Mouse (Mus musculus): ENCODE measurements at regions not wholly inside any gene's neighbourhood (a gene's known extent, or its start where the extent isn't known, plus 50 kb on each side); places are given as distances from the start of the nearest gene placed in this dataset.
"Not testable (repeated sequence)": the region's sequence is repeated elsewhere in the genome, so short reads cannot be mapped to it uniquely, and the experiment has no call there.

GRCm38 (mm10) chr16:76456300-76456599, 82.6 kb upstream of the Nrip1 start:
- intact Hi-C loops (cut with DNase I), result not testable (repeated sequence)

DNA sequence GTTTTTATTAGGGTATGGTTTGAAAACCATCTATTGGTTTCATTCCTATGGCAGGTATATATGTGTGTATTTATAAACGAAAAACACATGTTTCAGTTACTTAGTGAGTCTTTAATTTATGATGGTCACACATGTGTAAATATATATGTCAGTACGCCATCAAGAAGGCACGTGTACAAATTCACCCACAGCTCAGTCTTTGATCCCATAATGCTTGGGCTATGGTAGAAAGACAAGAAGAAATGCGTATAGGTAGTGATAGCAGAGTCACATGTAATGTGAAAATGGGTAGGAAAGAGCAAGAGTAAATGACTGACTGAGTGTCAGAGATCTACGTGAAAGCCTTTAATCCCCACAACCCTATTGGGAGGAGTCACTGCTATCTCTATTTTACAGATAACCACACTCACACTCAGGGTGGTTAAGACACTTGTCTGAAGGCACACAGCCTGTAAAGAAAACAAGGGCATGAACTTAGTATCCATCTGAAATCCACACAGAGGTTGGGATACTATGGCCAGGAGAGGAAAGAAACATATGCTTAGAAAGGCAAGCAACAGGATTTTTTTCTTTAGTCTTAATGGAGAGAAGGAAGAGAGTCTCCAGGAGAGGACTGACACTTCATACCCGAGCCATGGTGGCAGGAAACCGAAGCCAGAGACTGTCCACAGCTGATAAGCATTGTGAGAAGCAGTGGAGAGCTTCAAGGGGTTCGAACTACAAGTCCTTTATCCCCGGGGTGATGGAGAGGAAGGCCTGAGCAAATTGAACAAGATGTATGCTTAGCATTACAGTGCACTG, 82.1 kb upstream of the Nrip1 start:
- intact Hi-C loops (cut with DNase I), result no loop called here

DNA sequence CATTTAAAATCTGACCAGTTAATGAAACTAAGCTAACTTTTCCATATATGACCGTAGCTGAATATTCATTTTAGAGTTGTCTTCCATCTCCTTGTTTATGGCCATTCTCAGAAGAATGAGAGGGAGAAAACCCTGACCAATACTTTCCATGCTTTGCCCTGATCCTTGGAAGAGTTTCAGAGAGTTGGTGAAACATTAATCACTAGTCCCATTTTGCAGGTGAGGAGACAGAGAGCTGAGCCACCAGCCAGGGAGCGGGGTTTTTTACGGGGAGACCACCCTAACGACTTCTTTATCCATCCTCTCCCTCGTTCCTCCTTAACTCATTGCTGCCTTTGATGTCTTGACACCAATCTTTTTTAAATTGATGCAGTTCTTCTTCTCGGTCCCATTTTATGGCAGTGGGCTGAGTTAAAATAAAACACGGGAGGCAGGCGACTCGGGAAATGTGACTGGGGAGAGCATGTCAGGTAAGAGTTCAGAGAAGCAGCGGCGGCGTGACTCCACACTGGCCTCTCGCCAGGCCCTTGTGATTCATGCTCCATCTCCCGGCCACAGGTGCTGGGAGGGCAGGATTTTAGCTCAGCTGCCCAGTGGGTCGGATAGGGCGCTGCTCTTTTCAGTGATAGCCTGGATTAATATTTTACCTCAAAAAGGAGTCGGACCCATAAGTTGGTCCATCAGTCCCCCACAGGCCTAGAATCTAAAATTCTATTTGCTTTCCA, 81.3 kb upstream of the Nrip1 start:
- intact Hi-C loops (cut with DNase I), result no loop called here

- intact Hi-C loops (cut with DNase I), result no loop called here
Observed at GRCm38 (mm10) chr16:76453457-76454200, 80.0 kb upstream of the Nrip1 start.

DNA sequence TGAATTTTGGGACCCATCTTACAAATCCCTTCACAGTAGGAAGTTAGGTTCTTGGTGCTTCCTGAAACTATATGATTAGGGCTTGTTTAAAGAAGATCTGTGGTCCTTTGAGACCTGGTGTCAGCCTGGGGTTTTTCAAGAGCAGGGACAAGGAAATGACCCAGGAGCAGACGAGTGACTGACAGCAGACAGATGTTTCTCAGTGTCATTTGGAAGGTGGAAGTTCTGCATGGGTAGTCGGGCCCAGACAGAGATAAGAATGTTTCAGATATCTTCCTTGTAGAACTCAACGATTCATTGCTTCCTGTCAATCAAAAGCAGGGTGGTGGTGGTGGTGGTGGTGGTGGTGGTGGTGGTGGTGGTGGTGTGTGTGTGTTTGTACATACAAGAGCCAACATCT, 75.1 kb upstream of the Nrip1 start:
- intact Hi-C loops (cut with DNase I), result no loop called here

- intact Hi-C loops (cut with DNase I), result no loop called here
Observed at GRCm38 (mm10) chr16:76447033-76447432, 73.4 kb upstream of the Nrip1 start.

DNA sequence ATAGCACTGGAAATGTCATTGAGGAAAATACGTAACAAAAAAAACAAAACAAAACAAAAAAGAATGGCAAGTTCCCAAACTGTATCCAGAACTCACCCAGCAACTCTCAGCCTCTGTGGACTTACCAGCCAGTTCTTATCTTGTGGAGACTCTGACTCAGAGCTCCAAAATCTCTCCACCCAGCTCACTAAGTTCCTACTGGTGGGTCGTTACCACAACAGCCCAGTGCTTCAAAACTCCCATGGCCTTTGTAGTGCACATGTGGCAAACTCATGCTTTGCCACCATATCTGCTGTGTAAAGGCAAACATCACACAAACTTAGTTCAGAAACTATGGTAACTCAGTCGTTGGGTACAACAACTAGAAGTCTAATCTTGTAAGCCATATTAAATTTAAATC, 71.0 kb upstream of the Nrip1 start:
- intact Hi-C loops (cut with DNase I), result no loop called here

- intact Hi-C loops (cut with DNase I), result no loop called here
Observed at GRCm38 (mm10) chr16:76442635-76443034, 69.0 kb upstream of the Nrip1 start.

GRCm38 (mm10) chr16:76441803-76442448, 68.3 kb upstream of the Nrip1 start:
- intact Hi-C loops (cut with DNase I), result loop anchor here (2.0 kb wide), 1 partner anchor 33 kb away; no protein-coding TSS in a partner anchor

GRCm38 (mm10) chr16:76438093-76438883, 64.7 kb upstream of the Nrip1 start:
- intact Hi-C loops (cut with DNase I), result loop anchor here (5.0 kb wide), 1 partner anchor 66 kb away; the partner anchor contains the start of gene Nrip1

DNA sequence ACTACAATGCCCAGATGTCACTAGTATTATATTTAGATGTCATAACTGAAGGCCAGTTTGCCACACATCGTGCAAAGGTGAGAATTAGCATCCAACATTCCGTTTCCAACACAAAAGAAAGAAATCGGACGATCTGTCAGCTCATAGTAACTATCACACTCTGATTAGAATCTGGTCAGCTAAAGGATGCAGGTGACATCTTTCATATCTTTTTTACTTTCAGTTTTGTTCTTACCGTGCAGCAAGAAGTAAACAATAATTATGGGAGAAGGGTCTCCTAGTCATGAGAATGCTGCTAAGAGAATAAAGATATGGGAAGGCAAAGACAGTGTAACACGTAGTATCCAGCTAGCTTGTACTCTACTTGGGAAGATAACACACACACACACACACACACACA, 62.7 kb upstream of the Nrip1 start:
- intact Hi-C loops (cut with DNase I), result loop anchor here (5.0 kb wide), 1 partner anchor 64 kb away; the partner anchor contains the start of gene Nrip1

GRCm38 (mm10) chr16:76433076-76433825, 59.6 kb upstream of the Nrip1 start:
- intact Hi-C loops (cut with DNase I), result no loop called here

GRCm38 (mm10) chr16:76432304-76432703, 58.7 kb upstream of the Nrip1 start:
- intact Hi-C loops (cut with DNase I), result no loop called here

DNA sequence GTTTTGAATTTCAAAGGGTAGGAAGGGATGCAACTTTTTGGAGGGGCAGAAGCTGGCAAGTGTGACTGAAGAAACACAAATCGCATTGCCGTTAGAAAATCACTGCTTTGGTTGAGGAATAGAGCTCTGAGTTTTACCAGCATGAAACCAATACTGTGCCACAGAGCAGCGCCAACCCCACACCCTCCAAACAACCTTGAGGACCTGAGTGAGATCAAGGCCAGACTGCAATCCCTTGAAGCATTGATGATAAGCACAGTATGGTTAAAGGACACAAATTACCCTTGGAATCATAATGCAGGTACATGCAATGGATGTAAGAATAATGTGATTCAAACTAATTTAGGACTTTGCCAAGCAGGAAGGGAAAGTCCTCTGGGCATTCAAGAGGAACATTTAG, 55.5 kb upstream of the Nrip1 start:
- intact Hi-C loops (cut with DNase I), result no loop called here

DNA sequence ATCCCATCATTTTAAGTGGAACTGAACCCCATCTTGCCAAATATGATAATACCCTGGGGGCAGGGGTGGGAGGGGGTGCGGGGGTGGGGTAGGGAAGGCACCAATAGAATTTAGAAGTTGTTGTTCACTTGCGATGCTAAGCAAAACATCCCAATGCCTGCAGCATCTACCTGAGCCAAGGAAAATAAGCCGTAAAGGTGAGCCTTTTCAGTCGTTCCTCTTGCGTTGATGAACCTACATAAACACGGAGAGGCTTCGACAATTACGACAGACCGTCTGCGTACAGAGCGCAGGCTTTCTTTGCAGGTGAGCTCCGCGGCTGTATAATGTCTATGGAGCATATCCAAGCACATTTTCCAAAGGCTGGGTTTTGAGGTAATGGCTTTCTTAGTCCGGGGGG, 50.3 kb upstream of the Nrip1 start:
- intact Hi-C loops (cut with DNase I), result no loop called here

Data from adrenal gland (tissue).